Mouse (Mus musculus) liver, adult 2 months (tissue): ENCODE data around the gene Kdm5b. TPM values are rescaled to one million over a fixed set of nuclear protein-coding genes. Genes with fewer than 3 reads are reported as not detected.

Experiments
- DNase-seq: peaks from one replicate; pipeline ENCODE4 v3.0.0-alpha.2; 2011; ENCODE audit warnings: low read depth, low spot score; ENCODE audit errors: extremely low read depth
- H3K27ac ChIP-seq: fragments of 200-500 bp; replicated peaks from 2 replicates; pipeline ENCODE4 v1.5.1; 2012; ENCODE audit warnings: low read depth, mild to moderate bottlenecking, control low read depth, inconsistent platforms, low read length; ENCODE audit not compliant: insufficient read depth
- H3K27me3 ChIP-seq: fragments of 200-500 bp; 2 replicates; pipeline ENCODE4 v1.6.1; 2012; ENCODE audit warnings: mild to moderate bottlenecking, moderate library complexity, low read length, inconsistent platforms; ENCODE audit not compliant: control insufficient read depth, insufficient read depth
- H3K36me3 ChIP-seq: fragments of 200-500 bp; 2 replicates; pipeline ENCODE4 v1.6.1; 2012; ENCODE audit warnings: low read length, inconsistent platforms; ENCODE audit not compliant: control insufficient read depth, insufficient read depth
- H3K4me1 ChIP-seq: fragments of 200-500 bp; 2 replicates; pipeline ENCODE4 v1.6.1; 2011; ENCODE audit warnings: low read length; ENCODE audit not compliant: control insufficient read depth, insufficient read depth
- H3K4me3 ChIP-seq: fragments of 200-500 bp; 2 replicates; pipeline ENCODE4 v1.5.1; 2011; ENCODE audit warnings: low read depth, mild to moderate bottlenecking, control low read depth, low read length, moderate library complexity; ENCODE audit not compliant: insufficient read depth
- H3K79me2 ChIP-seq: fragments of 200-500 bp; 2 replicates; pipeline ENCODE4 v1.6.1; 2012; ENCODE audit warnings: inconsistent platforms, mild to moderate bottlenecking, low read length, moderate library complexity; ENCODE audit not compliant: control insufficient read depth, insufficient read depth
- H3K9ac ChIP-seq: fragments of 200-500 bp; 2 replicates; pipeline ENCODE4 v1.6.1; 2012; ENCODE audit warnings: low read depth, mild to moderate bottlenecking, control low read depth, inconsistent platforms, low read length
- CTCF ChIP-seq: fragments of 200-500 bp; IDR thresholded peaks from 2 replicates; pipeline ENCODE4 v1.5.1; 2011; ENCODE audit warnings: low read depth, low read length, control low read depth
- POLR2A ChIP-seq: fragments of 200-500 bp; IDR thresholded peaks from 2 replicates; pipeline ENCODE4 v1.6.1; 2011; ENCODE audit warnings: low read length, control low read depth; ENCODE audit not compliant: insufficient read depth; ENCODE audit errors: extremely low read depth
- WGBS: fragments of 180-500 bp; shearing (Covaris S2); methylation state at CpG from one replicate; pipeline ENCODE4 v1.1.7; 2018; 5-methylcytosine and 5-hydroxymethylcytosine counted together
- polyA plus RNA-seq: library from polyadenylated mRNA; depleted of rRNA; stranded (reverse); fragments of >200 nt; gene quantifications from 2 replicates; pipeline ENCODE4 v1.2.3, GENCODE M21; 2012
- total RNA-seq: library from RNA; depleted of rRNA; stranded (reverse); fragments of >200 nt; gene quantifications from 2 replicates; pipeline ENCODE4 v1.2.3, GENCODE M21; 2014

Kdm5b gene
- total and polyA plus RNA-seq, 2 experiments = 6.8 to 9.2 TPM

DNA sequence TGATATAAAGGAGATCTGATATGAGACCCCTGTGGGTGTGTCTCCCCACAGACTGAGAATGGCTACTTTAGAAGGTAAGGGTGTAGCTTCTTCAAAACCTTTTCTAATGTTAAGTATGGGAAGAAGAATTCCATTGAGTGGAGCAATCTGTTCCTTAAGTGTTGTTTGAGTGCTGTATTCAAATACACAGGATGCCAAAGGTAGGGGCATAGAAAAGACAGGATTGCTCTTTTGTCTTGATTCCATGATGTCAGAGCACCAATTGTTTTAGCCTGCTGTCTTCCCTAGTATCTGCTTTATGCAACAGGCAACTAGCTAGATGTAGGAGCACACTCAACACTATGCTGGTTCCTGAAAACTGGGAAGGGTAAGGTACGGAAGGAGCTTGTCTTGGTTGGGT, 24.9 kb upstream of the Kdm5b start:
- H3K4me1 ChIP-seq = no peaks in the 10 kb centered on the region
- TF ChIP-seq CTCF (no peak), POLR2A (no peak)
- H3K36me3 ChIP-seq = no peaks in the 10 kb centered on the region
- DNase-seq = no peak
- no peaks in the 10 kb centered on the region for H3K27me3 ChIP-seq
- no peak overlapping the region for H3K9ac ChIP-seq
- no peak overlapping the region for H3K27ac ChIP-seq
- H3K79me2 ChIP-seq = no peaks in the 10 kb centered on the region
- no peak overlapping the region for H3K4me3 ChIP-seq
- 100% methylated on average over 1 of the region's 1 CpGs for WGBS

DNA sequence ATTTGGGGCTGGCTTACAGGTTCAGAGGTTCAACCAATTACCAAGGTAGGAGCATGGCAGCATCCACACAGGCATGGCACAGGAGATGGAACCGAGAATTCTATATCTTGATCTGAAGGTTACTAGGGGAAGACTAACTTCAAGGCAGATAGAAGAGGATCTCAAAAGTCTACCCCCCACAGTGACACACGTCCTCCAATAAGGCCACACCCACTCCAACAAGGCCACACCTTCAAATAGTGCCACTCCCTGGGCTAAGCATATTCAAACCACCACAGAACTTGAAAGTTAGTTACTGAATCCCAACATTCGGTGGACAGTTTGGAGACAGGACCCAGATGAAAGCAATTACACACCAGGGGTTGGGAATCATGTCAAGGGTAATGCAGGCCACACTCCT, 24.5 kb upstream of the Kdm5b start:
- Histone ChIP-seq H3K4me3 (no peak overlapping the region), H3K27me3 (no peaks in the 10 kb centered on the region), H3K9ac (no peak overlapping the region), H3K27ac (no peak overlapping the region), H3K36me3 (no peaks in the 10 kb centered on the region), H3K79me2 (no peaks in the 10 kb centered on the region), H3K4me1 (peaks cover 4% of the 10 kb centered on the region; the same call in 1 of the 2 replicates)
- TF ChIP-seq POLR2A (no peak), CTCF (no peak)
- WGBS = 79% methylated on average over 3 of the region's 3 CpGs
- no peak for DNase-seq

- DNase-seq = no peak
- H3K79me2 ChIP-seq = no peaks in the 10 kb centered on the region
- H3K27ac ChIP-seq = no peak overlapping the region
- no peak overlapping the region for H3K4me3 ChIP-seq
- H3K27me3 ChIP-seq = peaks cover 3% of the 10 kb centered on the region; the same call in 1 of the 2 replicates
- 93% methylated on average over 10 of the region's 10 CpGs for WGBS
- H3K36me3 ChIP-seq = no peaks in the 10 kb centered on the region
- TF ChIP-seq CTCF (no peak), POLR2A (no peak)
- H3K9ac ChIP-seq = no peak overlapping the region
- peaks cover 4% of the 10 kb centered on the region; the same call in 1 of the 2 replicates for H3K4me1 ChIP-seq
Observed at GRCm38 (mm10) chr1:134540610-134541009, 19.4 kb upstream of the Kdm5b start.

DNA sequence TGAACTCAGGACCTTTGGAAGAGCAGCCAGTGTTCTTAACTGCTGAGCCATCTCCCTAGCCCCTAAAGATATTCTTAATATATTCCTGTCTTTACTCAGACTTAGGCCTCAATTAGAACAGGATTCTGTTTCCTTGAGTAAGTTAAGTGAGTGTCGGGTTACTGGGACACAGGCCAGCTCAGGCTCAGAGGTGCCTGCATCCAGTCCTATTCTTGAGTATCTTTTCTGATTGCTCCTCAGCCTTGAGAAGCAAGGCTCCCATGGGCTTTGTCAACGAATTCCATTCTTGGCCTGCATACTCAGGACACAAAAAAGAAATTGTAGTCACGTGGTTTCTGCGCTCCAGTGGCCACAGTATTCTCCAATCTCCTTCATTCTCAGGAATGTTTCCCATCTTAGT, 11.7 kb upstream of the Kdm5b start:
- no peak for DNase-seq
- Histone ChIP-seq H3K27me3 (peaks cover 3% of the 10 kb centered on the region; the same call in 1 of the 2 replicates), H3K9ac (no peak overlapping the region), H3K27ac (no peak overlapping the region), H3K79me2 (no peaks in the 10 kb centered on the region), H3K4me3 (no peak overlapping the region), H3K36me3 (no peaks in the 10 kb centered on the region), H3K4me1 (no peaks in the 10 kb centered on the region)
- TF ChIP-seq CTCF = no peak
- TF ChIP-seq POLR2A = no peak
- 90% methylated on average over 4 of the region's 4 CpGs for WGBS

DNA sequence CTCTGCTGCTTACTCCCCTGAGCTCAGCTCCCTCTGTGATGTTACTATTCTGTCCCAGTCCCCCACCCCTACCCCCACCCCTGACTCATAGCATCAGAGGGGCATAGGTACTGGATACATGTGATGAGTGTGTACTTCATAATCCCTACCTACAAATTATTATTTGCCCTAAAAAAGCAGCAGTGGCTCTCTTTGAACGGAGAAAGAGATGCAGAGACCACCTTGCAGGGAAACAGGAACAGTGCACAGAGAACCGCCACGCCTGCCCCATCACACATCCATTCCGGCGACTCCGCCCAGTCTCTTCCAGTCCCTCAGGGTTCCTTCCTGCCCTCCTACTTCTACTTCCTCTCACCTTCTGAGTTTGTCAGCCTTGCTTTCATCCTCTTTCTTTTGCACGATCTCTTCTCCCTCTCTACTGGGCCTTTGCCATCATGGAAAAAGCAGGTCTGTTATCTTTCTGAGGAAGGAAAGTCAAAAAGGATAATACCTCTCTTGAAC, 10.3 kb upstream of the Kdm5b start, which contains the start of gene Mgat4e:
Mgat4e (minus strand) TSS at position 51 of the 501 bp plus-strand sequence.
- H3K27me3 ChIP-seq = peaks cover 3% of the 10 kb centered on the region; the same call in 1 of the 2 replicates
- no peaks in the 10 kb centered on the region for H3K79me2 ChIP-seq
- no peak within 1 kb of the TSS for H3K4me3 ChIP-seq
- H3K36me3 ChIP-seq = no peaks in the 10 kb centered on the region
- no peaks in the 10 kb centered on the region for H3K4me1 ChIP-seq
- 68% methylated on average over 7 of the region's 7 CpGs for WGBS
- no peak within 1 kb of the TSS for H3K27ac ChIP-seq
- DNase-seq = no peak
- no peak for TF ChIP-seq CTCF
- no peak for TF ChIP-seq POLR2A
- no peak within 1 kb of the TSS for H3K9ac ChIP-seq

DNA sequence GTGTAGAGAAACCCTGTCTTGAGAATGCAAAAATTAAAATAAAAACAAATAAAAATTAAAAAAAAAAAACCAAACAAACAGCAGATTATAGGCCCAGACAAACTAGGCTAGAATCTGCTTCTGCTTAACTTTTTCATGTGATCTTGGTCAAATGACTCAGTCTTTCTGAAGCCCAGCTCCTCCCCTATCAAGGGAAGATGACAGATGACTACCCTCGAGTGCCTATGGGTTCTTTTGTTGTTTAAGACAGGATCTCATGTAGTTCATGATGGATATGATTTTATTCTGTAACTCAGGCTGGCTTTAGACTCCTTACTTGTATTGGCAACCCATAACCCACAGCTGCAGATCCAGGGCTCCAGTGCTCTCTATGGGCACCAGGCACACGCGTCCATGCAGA, 8.1 kb upstream of the Kdm5b start:
- H3K27ac ChIP-seq = no peak overlapping the region
- 0 out of 2 replicates have a peak, but pooled peaks cover 2% of the 10 kb centered on the region for H3K4me1 ChIP-seq
- no peak overlapping the region for H3K4me3 ChIP-seq
- WGBS = 85% methylated on average over 3 of the region's 3 CpGs
- H3K27me3 ChIP-seq = no peaks in the 10 kb centered on the region
- no peaks in the 10 kb centered on the region for H3K79me2 ChIP-seq
- no peak for TF ChIP-seq POLR2A
- no peak for TF ChIP-seq CTCF
- no peak overlapping the region for H3K9ac ChIP-seq
- no peak for DNase-seq
- H3K36me3 ChIP-seq = no peaks in the 10 kb centered on the region
